Mouse (Mus musculus) stomach, embryonic 16.5 days (tissue): ENCODE data around the gene Lman2l. TPM values are rescaled to one million over a fixed set of nuclear protein-coding genes. Genes with fewer than 3 reads are reported as not detected.

Experiments
- ATAC-seq: fragments of 200-750 bp; cut with Nextera tagmentation; 2 replicates; pipeline ENCODE4 v1.8.0; 2017; ENCODE audit warnings: moderate number of reproducible peaks, moderate TSS enrichment; ENCODE audit not compliant: insufficient read depth, low FRiP score
- H3K27ac ChIP-seq: fragments of 300-500 bp; sonication (generic); 2 replicates; pipeline ENCODE4 v1.5.1; 2014; ENCODE audit warnings: low read length
- H3K27me3 ChIP-seq: fragments of 300-500 bp; sonication (generic); 2 replicates; pipeline ENCODE4 v1.6.1; 2014; ENCODE audit warnings: low read length, control low read depth, mixed read lengths; ENCODE audit not compliant: control insufficient read depth, insufficient read depth
- H3K36me3 ChIP-seq: fragments of 300-500 bp; sonication (generic); 2 replicates; pipeline ENCODE4 v1.6.1; 2014; ENCODE audit warnings: low read length; ENCODE audit not compliant: control insufficient read depth, insufficient read depth
- H3K4me1 ChIP-seq: fragments of 300-500 bp; sonication (generic); 2 replicates; pipeline ENCODE4 v1.6.1; 2014; ENCODE audit warnings: low read length, control low read depth, mixed read lengths; ENCODE audit not compliant: control insufficient read depth, insufficient read depth
- H3K4me2 ChIP-seq: fragments of 300-500 bp; sonication (generic); 2 replicates; pipeline ENCODE4 v1.6.1; 2014; ENCODE audit warnings: low read depth, low read length, mixed read lengths
- H3K4me3 ChIP-seq: fragments of 300-500 bp; sonication (generic); replicated peaks from 2 replicates; pipeline ENCODE4 v1.5.1; 2014; ENCODE audit warnings: mild to moderate bottlenecking, low read length
- H3K9ac ChIP-seq: fragments of 300-500 bp; sonication (generic); 2 replicates; pipeline ENCODE4 v1.6.1; 2014; ENCODE audit warnings: low read length
- H3K9me3 ChIP-seq: fragments of 300-500 bp; sonication (generic); replicated peaks from 2 replicates; pipeline ENCODE4 v1.6.1; 2016; ENCODE audit warnings: low read length, control low read depth; ENCODE audit not compliant: control insufficient read depth
- WGBS: fragments of 180-500 bp; shearing (Covaris S2); extraction: QIAGEN DNeasy Blood & Tissue Kit; methylation state at CpG from one replicate; pipeline ENCODE4 v1.1.7; 2014; 5-methylcytosine and 5-hydroxymethylcytosine counted together
- polyA plus RNA-seq: library from polyadenylated mRNA; unstranded; fragments of >200 nt; fragmentation: Nextera tagmentation; extraction: Ambion mirVana; gene quantifications from 2 replicates; pipeline ENCODE4 v1.2.1, GENCODE M21; 2015

Gene Lman2l
- polyA plus RNA-seq, 1 experiment from 2014 or later = 37.8 TPM

GRCm38 (mm10) chr1:36445508-36445907, 437 bp upstream of the Lman2l start:
- ATAC-seq = no peak

DNA sequence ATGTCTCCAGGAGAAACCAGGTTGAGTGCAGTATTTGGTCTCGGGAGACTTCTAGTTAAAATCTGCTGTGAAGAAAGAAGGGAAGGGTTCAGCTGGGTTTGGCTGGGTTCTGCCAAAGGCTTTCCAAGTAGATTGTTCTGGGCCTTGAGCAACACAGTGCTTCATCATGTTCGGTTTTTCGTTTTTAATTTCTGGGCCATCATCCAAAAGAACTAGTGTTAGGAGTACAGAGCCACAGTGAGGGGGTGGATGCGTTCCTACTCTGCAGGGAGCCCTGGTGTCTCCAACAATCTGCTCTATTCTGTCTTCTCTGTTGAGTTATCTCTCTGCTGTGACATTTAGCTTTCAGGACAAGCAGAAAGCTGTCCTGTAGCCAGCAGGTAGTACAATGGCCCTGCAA, 4.0 kb downstream of the Lman2l start:
- no peak overlapping the region for H3K9ac ChIP-seq
- 66% methylated on average over 4 of the region's 4 CpGs for WGBS
- no peak overlapping the region for H3K27ac ChIP-seq
- no peak overlapping the region for H3K4me2 ChIP-seq
- peaks cover 10% of the 10 kb centered on the region; the same call in 1 of the 2 replicates for H3K4me1 ChIP-seq
- ATAC-seq = no peak
- 0 out of 2 replicates have a peak, but pooled peaks cover 11% of the 10 kb centered on the region for H3K36me3 ChIP-seq
- no peak overlapping the region for H3K4me3 ChIP-seq
- H3K9me3 ChIP-seq = no peaks in the 10 kb centered on the region
- no peaks in the 10 kb centered on the region for H3K27me3 ChIP-seq

More at GRCm38 (mm10) chr1:36445508-36445907, 437 bp upstream of the Lman2l start:
- Histone ChIP-seq H3K4me2 (peak overlapping the region; percentile 41), H3K9me3 (no peaks in the 10 kb centered on the region), H3K36me3 (no peaks in the 10 kb centered on the region), H3K4me1 (peaks cover 10% of the 10 kb centered on the region; the same call in 1 of the 2 replicates), H3K9ac (no peak overlapping the region), H3K4me3 (peak overlapping the region; percentile 87), H3K27me3 (no peaks in the 10 kb centered on the region), H3K27ac (peak overlapping the region; percentile 51; the same call in 1 of the 2 replicates)
- 38% methylated on average over 8 of the region's 8 CpGs for WGBS

DNA sequence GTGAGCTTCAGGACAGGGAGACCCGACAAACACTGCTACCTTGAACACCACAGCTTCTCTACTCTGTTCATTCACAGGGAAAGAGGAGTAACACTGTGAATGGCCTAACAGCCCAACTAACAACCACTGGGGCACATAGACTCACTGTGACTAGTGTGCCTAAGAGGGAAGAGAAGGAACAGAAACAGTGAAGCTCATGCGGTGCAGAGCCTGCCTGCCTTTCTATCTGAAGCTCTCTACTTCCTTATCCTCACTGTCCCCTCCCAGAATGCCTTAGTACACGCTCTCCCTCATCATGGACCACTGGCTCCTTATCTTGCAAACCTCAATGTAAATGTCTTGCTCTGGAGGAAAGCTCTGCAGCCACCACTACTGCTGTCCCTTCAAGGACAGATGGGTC, 7.8 kb downstream of the Lman2l start:
- no peak overlapping the region for H3K4me2 ChIP-seq
- no peaks in the 10 kb centered on the region for H3K4me1 ChIP-seq
- no peak overlapping the region for H3K4me3 ChIP-seq
- H3K9me3 ChIP-seq = no peaks in the 10 kb centered on the region
- peaks cover 11% of the 10 kb centered on the region; the same call in 1 of the 2 replicates for H3K36me3 ChIP-seq
- no peak for ATAC-seq
- no peak overlapping the region for H3K27ac ChIP-seq
- no peak overlapping the region for H3K9ac ChIP-seq
- 87% methylated on average over 3 of the region's 3 CpGs for whole genome bisulfite sequencing
- no peaks in the 10 kb centered on the region for H3K27me3 ChIP-seq

GRCm38 (mm10) chr1:36436515-36436914, 8.6 kb downstream of the Lman2l start:
- Histone ChIP-seq H3K4me1 (no peaks in the 10 kb centered on the region), H3K27me3 (no peaks in the 10 kb centered on the region), H3K4me3 (no peak overlapping the region), H3K27ac (no peak overlapping the region), H3K36me3 (peaks cover 11% of the 10 kb centered on the region; the same call in 1 of the 2 replicates), H3K4me2 (no peak overlapping the region), H3K9me3 (no peaks in the 10 kb centered on the region), H3K9ac (no peak overlapping the region)
- no peak for ATAC-seq
- WGBS = 94% methylated on average over 6 of the region's 6 CpGs

DNA sequence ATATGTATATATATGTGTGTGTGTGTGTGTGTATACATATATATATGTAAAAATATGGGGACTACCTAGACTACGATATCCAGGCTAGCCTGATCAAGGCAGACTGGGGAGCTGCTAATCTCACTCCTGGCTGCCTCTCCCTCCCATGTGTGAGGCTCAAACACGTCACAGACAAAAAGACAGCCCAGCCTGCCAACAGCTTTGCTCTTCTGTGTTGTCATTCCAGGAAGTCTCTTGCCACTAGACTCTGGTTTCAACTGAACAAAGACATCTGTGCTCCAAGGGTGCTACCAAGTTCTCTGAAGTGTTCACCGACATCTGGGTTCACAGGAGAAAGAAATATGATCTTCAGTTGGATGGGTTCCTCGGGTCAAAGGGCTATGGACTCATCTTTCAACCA, 10.0 kb downstream of the Lman2l start:
- H3K27me3 ChIP-seq = no peaks in the 10 kb centered on the region
- no peak overlapping the region for H3K4me2 ChIP-seq
- no peaks in the 10 kb centered on the region for H3K9me3 ChIP-seq
- no peak overlapping the region for H3K4me3 ChIP-seq
- no peak overlapping the region for H3K9ac ChIP-seq
- ATAC-seq = no peak
- WGBS = 65% methylated on average over 4 of the region's 4 CpGs
- H3K27ac ChIP-seq = no peak overlapping the region
- no peaks in the 10 kb centered on the region for H3K4me1 ChIP-seq
- peaks cover 11% of the 10 kb centered on the region; the same call in 1 of the 2 replicates for H3K36me3 ChIP-seq

GRCm38 (mm10) chr1:36433616-36434015, 11.5 kb downstream of the Lman2l start:
- H3K36me3 ChIP-seq = peaks cover 9% of the 10 kb centered on the region; the same call in 1 of the 2 replicates
- WGBS = 92% methylated on average over 3 of the region's 3 CpGs
- no peaks in the 10 kb centered on the region for H3K9me3 ChIP-seq

DNA sequence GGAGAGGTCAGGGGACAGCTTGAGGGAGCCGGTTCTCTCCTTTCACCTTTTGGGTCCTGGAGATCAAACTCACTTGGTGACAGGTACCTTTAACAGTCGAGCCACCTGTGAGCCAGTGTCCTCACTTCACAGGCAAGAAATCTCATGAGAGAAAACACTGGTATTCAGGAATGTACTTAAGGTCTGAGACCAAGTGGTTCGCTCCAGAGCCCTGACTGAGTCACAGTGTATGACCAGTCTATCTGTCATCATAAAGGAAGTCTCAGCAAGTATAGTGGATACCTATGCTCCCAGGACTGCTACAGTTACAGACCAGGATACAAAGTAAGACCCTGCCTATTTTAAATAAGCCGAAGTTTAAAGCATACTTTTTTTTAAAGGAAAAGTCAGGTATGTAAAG, 12.1 kb downstream of the Lman2l start:
- WGBS = 72% methylated on average over 4 of the region's 4 CpGs

More at GRCm38 (mm10) chr1:36433616-36434015, 11.5 kb downstream of the Lman2l start:
- Histone ChIP-seq H3K4me2 (no peak overlapping the region), H3K27me3 (no peaks in the 10 kb centered on the region), H3K4me1 (no peaks in the 10 kb centered on the region), H3K27ac (no peak overlapping the region), H3K9ac (no peak overlapping the region), H3K4me3 (no peak overlapping the region)
- ATAC-seq = no peak

DNA sequence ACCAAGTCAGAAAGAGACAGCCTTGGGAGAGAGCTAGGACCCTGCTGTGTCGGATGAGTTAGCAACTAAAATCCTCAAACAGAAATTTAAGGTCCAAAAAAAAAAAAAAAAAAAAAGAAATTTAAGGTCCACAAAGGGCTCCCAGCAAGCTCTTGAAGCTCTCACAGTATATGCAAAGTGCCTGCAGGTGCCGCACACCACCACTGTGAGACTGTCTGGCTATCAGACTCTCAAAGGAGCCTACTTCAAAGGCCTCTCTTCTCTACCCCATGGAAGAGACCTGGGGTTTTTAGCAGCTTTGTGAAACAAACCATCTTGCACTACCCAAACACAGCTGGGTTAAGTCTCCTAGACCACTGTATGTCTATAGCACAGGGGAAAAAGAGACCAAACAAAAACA, 15.6 kb downstream of the Lman2l start:
- no peak overlapping the region for H3K9ac ChIP-seq
- no peaks in the 10 kb centered on the region for H3K27me3 ChIP-seq
- H3K4me2 ChIP-seq = no peak overlapping the region
- no peaks in the 10 kb centered on the region for H3K4me1 ChIP-seq
- H3K27ac ChIP-seq = no peak overlapping the region
- H3K9me3 ChIP-seq = no peaks in the 10 kb centered on the region
- WGBS = 88% methylated on average over 2 of the region's 2 CpGs
- no peak overlapping the region for H3K4me3 ChIP-seq
- no peaks in the 10 kb centered on the region; the same call in 1 of the 2 replicates for H3K36me3 ChIP-seq
- no peak for ATAC-seq

More for the DNA sequence above, 12.1 kb downstream of the Lman2l start:
- no peak overlapping the region for H3K4me3 ChIP-seq
- no peak overlapping the region for H3K4me2 ChIP-seq
- H3K9me3 ChIP-seq = no peaks in the 10 kb centered on the region
- no peak overlapping the region for H3K9ac ChIP-seq
- peaks cover 6% of the 10 kb centered on the region; the same call in 1 of the 2 replicates for H3K36me3 ChIP-seq
- no peak overlapping the region for H3K27ac ChIP-seq
- H3K27me3 ChIP-seq = no peaks in the 10 kb centered on the region
- H3K4me1 ChIP-seq = no peaks in the 10 kb centered on the region
- no peak for ATAC-seq

GRCm38 (mm10) chr1:36404531-36404930, 40.5 kb downstream of the Lman2l start:
- WGBS = 68% methylated on average over 6 of the region's 6 CpGs
- H3K9me3 ChIP-seq = no peaks in the 10 kb centered on the region
- no peaks in the 10 kb centered on the region for H3K27me3 ChIP-seq
- H3K27ac ChIP-seq = no peak overlapping the region
- no peak overlapping the region for H3K9ac ChIP-seq
- ATAC-seq = no peak
- no peak overlapping the region for H3K4me2 ChIP-seq
- H3K36me3 ChIP-seq = no peaks in the 10 kb centered on the region
- H3K4me1 ChIP-seq = no peaks in the 10 kb centered on the region
- no peak overlapping the region for H3K4me3 ChIP-seq
